Mouse (Mus musculus) adrenal gland, adult 2 months (tissue): ENCODE measurements at regions not wholly inside any gene's neighbourhood (a gene's known extent, or its start where the extent isn't known, plus 50 kb on each side); places are given as distances from the start of the nearest gene placed in this dataset.

Experiments used
- DNase-seq: peaks from one replicate; pipeline ENCODE4 v3.0.0; 2021

- no peak for DNase-seq
These were observed 126.3 kb upstream of the Klf14 start for GRCm38 (mm10) chr6:31085063-31085759.

- no peak for DNase-seq
These were observed 126.9 kb upstream of the Klf14 start for GRCm38 (mm10) chr6:31085760-31086108.

DNA sequence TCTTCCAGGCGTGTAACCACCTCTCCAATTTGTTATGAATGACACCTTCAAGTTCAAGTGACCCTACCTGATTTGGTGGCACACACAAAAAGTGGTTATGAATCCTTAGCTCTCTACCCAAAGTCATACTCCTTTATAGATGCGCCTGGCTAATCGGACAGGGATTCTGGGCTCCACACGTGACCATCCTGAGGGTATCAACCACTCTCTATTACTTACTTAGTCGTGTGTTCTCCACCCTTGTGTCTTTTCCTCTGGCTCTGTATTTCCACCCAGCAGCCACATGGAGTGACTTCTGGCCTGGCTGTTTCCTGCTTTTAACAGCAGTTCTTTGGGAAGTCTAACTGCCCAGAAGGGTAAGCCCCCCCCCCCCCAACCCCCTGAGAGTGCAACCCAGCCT lies 127.4 kb upstream of the Klf14 start:
- no peak for DNase-seq

DNA sequence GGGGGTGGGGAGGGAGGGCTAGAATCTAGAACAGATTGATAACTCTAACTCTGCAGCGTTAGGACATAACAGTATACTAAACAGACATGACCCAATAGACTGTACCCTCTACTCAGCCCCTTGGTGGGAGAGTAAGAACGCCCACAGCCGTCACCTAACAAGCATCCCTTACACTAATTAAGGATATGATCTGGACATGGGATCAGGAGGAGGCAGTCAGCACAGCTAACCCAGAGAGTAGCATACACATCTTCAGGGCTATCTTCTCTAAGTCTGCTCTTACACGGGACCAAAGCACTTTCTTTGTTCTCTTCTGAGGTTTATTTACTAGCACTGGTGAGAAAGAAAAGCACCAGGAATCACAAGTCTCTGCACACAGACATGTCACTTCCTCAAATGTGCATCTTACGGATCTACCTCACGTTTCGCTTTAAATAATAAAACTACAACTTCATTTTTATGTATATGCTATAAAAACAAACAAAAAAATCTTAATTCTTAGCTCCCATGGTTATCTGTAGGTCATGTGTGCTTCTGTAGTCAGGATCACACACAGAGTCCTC lies 128.0 kb upstream of the Klf14 start:
- DNase-seq: no peak

- no peak for DNase-seq
These were observed 128.6 kb upstream of the Klf14 start for GRCm38 (mm10) chr6:31087511-31087910.

GRCm38 (mm10) chr6:31088147-31088972 lies 129.5 kb upstream of the Klf14 start:
- DNase-seq: peak; percentile 76

DNA sequence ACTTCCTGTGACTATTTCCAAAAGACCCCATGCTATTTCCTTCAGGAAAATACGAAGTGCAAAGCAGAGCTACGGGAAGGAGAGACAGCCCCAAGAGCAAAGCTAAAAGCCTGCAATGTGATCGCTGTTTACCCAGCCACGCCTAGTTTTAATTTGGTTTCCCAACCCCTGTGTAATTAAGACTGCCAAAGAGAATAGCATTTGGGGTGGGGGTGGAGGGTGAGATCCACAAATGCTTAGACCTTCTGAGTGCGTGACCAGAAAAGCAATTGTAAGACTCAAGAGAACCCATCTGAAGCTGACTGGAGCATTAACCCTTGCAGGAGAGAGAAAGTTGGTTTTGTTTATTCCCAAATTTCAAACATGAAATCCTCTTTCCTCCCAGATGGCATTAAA lies 130.1 kb upstream of the Klf14 start:
- no peak for DNase-seq

GRCm38 (mm10) chr6:31090288-31090687 lies 131.4 kb upstream of the Klf14 start:
- DNase-seq: peak; percentile 62

GRCm38 (mm10) chr6:31090791-31091190 lies 131.9 kb upstream of the Klf14 start:
- no peak for DNase-seq

- DNase-seq: no peak
These were observed 133.4 kb upstream of the Klf14 start for GRCm38 (mm10) chr6:31092324-31092723.

DNA sequence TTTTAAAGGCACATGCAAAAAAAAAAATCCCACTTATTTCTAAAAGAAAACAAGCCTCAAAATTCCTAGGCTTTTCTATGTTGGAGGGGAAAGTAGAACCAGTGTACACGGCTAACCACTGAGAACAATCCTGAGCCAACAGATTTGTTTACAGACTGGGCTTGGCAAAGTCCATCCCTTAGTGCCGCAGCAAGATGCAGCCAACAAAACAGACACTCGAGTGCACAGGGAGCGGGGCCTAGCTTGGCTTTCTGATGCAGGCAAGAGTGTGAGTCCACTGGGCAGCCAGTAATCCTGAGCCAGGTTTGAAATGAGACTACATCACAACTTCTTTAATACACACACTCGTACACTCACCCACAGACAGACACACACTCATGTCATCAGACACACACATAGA lies 133.9 kb upstream of the Klf14 start:
- DNase-seq: no peak

GRCm38 (mm10) chr6:31095943-31096714 lies 137.3 kb upstream of the Klf14 start:
- peak; percentile 50 for DNase-seq

- DNase-seq: no peak
These were observed 137.9 kb upstream of the Klf14 start for GRCm38 (mm10) chr6:31096787-31097186.

- DNase-seq: no peak
These were observed 138.4 kb upstream of the Klf14 start for GRCm38 (mm10) chr6:31097254-31097653.

DNA sequence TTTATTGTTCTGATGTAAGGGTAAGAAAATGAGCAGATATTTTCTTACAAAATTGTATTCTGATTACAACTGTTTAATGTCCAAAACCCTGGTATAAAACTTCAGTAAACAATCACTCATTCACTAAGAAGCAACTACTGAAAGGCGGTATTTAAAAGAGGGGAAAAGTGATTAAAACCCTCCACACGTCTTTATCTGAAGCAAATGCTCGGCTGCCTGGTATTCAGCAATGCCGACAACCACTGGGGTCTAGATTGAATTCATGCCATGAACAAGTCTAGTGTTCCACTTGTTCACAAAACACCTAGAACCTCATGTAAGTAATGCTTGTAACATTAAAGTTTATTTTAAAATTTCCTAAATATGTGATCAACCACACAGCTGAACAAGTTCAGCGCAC lies 139.2 kb upstream of the Klf14 start:
- no peak for DNase-seq

DNA sequence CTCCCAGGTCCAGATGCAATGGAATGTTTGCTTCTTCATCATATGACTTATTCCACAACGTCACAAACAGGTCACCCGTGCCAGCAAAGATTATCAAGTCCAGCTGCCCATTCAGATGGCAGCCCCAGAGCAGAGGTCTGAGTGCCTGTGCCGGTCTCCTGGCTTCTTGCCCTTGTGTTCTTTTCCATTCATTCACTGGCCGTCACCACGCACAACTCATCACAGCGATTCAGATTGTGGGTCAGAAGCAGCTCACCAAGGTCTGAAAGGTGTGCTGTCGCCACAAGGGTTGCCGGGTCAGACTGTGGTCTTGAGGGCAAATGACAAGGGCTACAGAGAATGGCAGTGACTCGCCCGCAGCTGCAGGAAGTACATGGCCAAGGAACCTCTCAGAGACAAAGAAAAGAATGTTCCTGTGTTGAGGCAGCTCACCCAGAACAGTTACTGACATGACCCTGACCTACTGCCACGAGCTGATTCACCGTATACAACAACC lies 141.3 kb upstream of the Klf14 start:
- peak; percentile 90 for DNase-seq

DNA sequence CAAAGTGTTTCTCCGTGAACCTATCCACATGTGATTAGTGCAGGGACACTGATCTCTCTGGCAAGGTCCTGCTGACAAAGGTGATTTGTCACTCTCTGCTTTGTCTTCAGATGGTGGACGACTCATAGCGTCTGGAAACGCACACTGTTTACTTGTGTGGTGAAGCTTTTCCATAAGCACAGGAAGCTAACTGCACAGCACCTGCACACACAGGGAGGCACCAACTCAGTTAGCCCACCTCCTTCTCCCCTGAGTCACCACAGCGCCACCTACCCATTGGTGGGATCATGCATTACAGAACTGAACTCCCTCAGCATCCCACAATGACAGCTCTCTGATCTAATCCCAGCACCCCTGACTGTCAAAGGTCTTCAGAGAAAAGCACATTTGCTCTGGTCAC lies 141.9 kb upstream of the Klf14 start:
- DNase-seq: peak; percentile 63

GRCm38 (mm10) chr6:31106144-31106836 lies 147.4 kb upstream of the Klf14 start:
- peak; percentile 53 for DNase-seq

- DNase-seq: peak; percentile 47
These were observed 148.0 kb upstream of the Klf14 start for GRCm38 (mm10) chr6:31106856-31107359.

- DNase-seq: peak; percentile 68
These were observed 148.5 kb upstream of the Klf14 start for GRCm38 (mm10) chr6:31107360-31107759.

DNA sequence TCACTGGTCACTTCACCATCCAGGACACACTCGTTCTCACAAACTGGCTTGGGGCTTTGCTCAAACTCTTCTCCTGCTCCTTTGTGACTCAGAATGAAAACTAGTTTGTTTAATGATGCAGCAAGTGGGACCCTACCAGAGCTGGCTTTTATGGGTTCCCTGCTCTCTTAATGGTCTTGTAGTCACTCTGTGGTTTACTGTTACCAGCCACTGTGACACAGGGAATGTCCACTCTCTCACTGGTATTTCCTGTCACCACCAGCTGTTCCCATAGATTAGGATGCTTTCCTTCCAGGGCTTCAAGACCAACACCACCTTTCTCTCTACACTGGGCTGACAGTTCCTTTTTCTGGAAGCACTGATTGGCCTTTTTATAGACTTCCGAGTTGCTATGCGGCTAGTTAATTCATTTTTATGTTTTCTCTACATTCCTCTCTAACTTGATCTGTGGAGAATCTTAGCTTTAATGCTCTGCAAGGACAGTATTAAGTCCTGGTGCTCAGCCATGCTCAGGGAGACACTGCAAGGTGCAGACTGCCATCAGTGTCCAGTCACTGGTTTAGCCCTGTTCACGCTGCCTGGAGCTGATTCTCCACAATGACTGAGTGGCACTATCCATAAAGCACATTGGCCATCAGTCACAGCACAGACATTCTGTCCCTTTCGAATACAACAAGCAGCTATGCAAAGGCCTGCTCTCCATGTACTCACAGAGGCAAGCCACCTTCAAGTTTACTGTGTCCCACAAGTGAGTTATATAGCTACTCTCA lies 149.2 kb upstream of the Klf14 start:
- DNase-seq: no peak
